Mouse (Mus musculus) cerebellum, adult 2 months (tissue): ENCODE measurements around the gene Catsperg1.

ENCODE experiments used
- CTCF ChIP-seq: fragments of 200-500 bp; IDR thresholded peaks from 2 replicates; pipeline ENCODE4 v1.5.1; 2011; ENCODE audit warnings: low read depth, mild to moderate bottlenecking, control low read depth, low read length, moderate library complexity, borderline replicate concordance; ENCODE audit not compliant: insufficient read depth
- POLR2A ChIP-seq: fragments of 200-500 bp; IDR thresholded peaks from 2 replicates; pipeline ENCODE4 v1.6.1; 2011; ENCODE audit warnings: low read length, control low read depth, borderline replicate concordance; ENCODE audit not compliant: insufficient read depth

- TF ChIP-seq CTCF: no peak
- TF ChIP-seq POLR2A: no peak
Measured at GRCm38 (mm10) chr7:29168121-29168695, 45.6 kb downstream of the Catsperg1 start.
